Mouse (Mus musculus): ENCODE measurements around the gene Fgf12. TPM values are rescaled to one million over a fixed set of nuclear protein-coding genes. Genes with fewer than 3 reads are reported as not detected.

Gene Fgf12
- polyA plus RNA-seq, 1 experiment from 2014 or later, result 42.6 TPM

DNA sequence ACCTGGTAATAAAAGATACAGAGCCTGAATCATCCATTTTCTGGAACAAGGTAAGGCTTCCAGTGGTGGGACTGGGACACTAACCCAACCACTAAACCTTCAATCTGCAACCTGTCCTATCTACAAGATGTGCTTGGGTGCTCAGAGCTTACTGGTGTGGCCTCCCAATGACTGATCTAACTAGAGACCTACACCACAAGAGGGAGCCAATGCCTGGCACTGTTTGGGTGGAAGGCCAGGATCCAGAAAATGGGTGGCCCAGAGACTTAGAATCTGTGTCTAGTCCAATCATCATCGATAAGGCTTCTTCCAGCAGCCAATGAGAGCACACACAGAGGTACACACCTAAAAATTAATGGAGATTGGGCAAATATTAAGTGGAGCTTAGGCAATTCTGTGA is 414.9 kb downstream of the Fgf12 start:
- Histone ChIP-seq H3K27me3 (ENCODE audit: control insufficient read depth, insufficient read depth, low read length) (no peaks in the 10 kb centered on the region), H3K9me3 (replicated peaks; ENCODE audit: control insufficient read depth, low read length) (no peaks in the 10 kb centered on the region), H3K4me2 (ENCODE audit: low read depth, low read length) (no peak overlapping the region), H3K4me1 (ENCODE audit: control insufficient read depth, insufficient read depth, low read length) (no peaks in the 10 kb centered on the region), H3K36me3 (ENCODE audit: control insufficient read depth, insufficient read depth) (no peaks in the 10 kb centered on the region), H3K4me3 (ENCODE audit: low read length) (no peak overlapping the region), H3K9ac (ENCODE audit: low read length) (no peak overlapping the region), H3K27ac (ENCODE audit: low read length) (no peak overlapping the region)
- no peak for ATAC-seq (replicated peaks; ENCODE audit: extremely low read depth, insufficient read depth, low FRiP score)
- WGBS, result 74% methylated on average over 1 of the region's 1 CpGs

GRCm38 (mm10) chr16:28336700-28337099 is 416.2 kb downstream of the Fgf12 start:
- no peaks in the 10 kb centered on the region for H3K4me1 ChIP-seq (ENCODE audit: control insufficient read depth, insufficient read depth, low read length)
- no peak overlapping the region for H3K27ac ChIP-seq (ENCODE audit: low read length)
- no peak overlapping the region for H3K9ac ChIP-seq (ENCODE audit: low read length)
- no peak overlapping the region for H3K4me2 ChIP-seq (ENCODE audit: low read depth, low read length)
- no peak overlapping the region for H3K4me3 ChIP-seq (ENCODE audit: low read length)
- H3K9me3 ChIP-seq (replicated peaks; ENCODE audit: control insufficient read depth, low read length), result no peaks in the 10 kb centered on the region
- no peaks in the 10 kb centered on the region for H3K27me3 ChIP-seq (ENCODE audit: control insufficient read depth, insufficient read depth, low read length)
- no peaks in the 10 kb centered on the region for H3K36me3 ChIP-seq (ENCODE audit: control insufficient read depth, insufficient read depth)
- 43% methylated on average over 1 of the region's 1 CpGs for WGBS
- no peak for ATAC-seq (replicated peaks; ENCODE audit: extremely low read depth, insufficient read depth, low FRiP score)

GRCm38 (mm10) chr16:28335025-28335424 is 417.8 kb downstream of the Fgf12 start:
- no peak overlapping the region for H3K27ac ChIP-seq (ENCODE audit: low read length)
- no peak overlapping the region for H3K9ac ChIP-seq (ENCODE audit: low read length)
- no peaks in the 10 kb centered on the region for H3K9me3 ChIP-seq (replicated peaks; ENCODE audit: control insufficient read depth, low read length)
- no peak overlapping the region for H3K4me2 ChIP-seq (ENCODE audit: low read depth, low read length)
- H3K27me3 ChIP-seq (ENCODE audit: control insufficient read depth, insufficient read depth, low read length), result no peaks in the 10 kb centered on the region
- no peak overlapping the region for H3K4me3 ChIP-seq (ENCODE audit: low read length)
- no peak for ATAC-seq (replicated peaks; ENCODE audit: extremely low read depth, insufficient read depth, low FRiP score)
- H3K36me3 ChIP-seq (ENCODE audit: control insufficient read depth, insufficient read depth), result no peaks in the 10 kb centered on the region
- H3K4me1 ChIP-seq (ENCODE audit: control insufficient read depth, insufficient read depth, low read length), result no peaks in the 10 kb centered on the region
- 79% methylated on average over 3 of the region's 3 CpGs for WGBS

DNA sequence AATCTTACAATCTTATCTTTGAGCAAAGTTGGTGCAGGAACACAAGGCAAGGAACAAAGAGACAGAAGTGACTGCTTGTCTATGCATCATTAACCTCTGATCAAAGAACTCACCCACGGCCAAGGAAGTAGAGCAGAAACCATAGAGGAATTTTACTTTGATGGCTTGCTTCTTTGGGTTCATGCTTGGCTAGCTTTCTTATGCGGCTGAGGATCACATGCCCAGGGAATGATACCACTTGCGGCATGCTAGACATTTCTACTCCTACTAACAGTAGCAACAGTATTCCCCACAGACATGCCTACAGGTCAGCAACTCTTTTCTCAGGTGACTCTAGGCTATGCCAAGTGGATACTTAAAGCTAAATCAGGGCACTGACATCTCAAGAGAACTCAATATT is 429.3 kb downstream of the Fgf12 start:
- Histone ChIP-seq H3K4me2 (ENCODE audit: low read depth, low read length) (no peak overlapping the region), H3K9me3 (replicated peaks; ENCODE audit: control insufficient read depth, low read length) (no peaks in the 10 kb centered on the region), H3K4me3 (ENCODE audit: low read length) (no peak overlapping the region), H3K27ac (ENCODE audit: low read length) (no peak overlapping the region), H3K27me3 (ENCODE audit: control insufficient read depth, insufficient read depth, low read length) (no peaks in the 10 kb centered on the region), H3K9ac (ENCODE audit: low read length) (no peak overlapping the region), H3K36me3 (ENCODE audit: control insufficient read depth, insufficient read depth) (no peaks in the 10 kb centered on the region), H3K4me1 (ENCODE audit: control insufficient read depth, insufficient read depth, low read length) (no peaks in the 10 kb centered on the region)
- WGBS, result 77% methylated on average over 3 of the region's 3 CpGs
- no peak for ATAC-seq (replicated peaks; ENCODE audit: extremely low read depth, insufficient read depth, low FRiP score)

GRCm38 (mm10) chr16:28311618-28312017 is 441.2 kb downstream of the Fgf12 start:
- 83% methylated on average over 4 of the region's 4 CpGs for WGBS
- Histone ChIP-seq H3K9me3 (replicated peaks; ENCODE audit: control insufficient read depth, low read length) (no peaks in the 10 kb centered on the region), H3K36me3 (ENCODE audit: control insufficient read depth, insufficient read depth) (no peaks in the 10 kb centered on the region), H3K27me3 (ENCODE audit: control insufficient read depth, insufficient read depth, low read length) (no peaks in the 10 kb centered on the region), H3K9ac (ENCODE audit: low read length) (no peak overlapping the region), H3K4me2 (ENCODE audit: low read depth, low read length) (no peak overlapping the region), H3K27ac (ENCODE audit: low read length) (no peak overlapping the region), H3K4me3 (ENCODE audit: low read length) (no peak overlapping the region), H3K4me1 (ENCODE audit: control insufficient read depth, insufficient read depth, low read length) (no peaks in the 10 kb centered on the region)
- no peak for ATAC-seq (replicated peaks; ENCODE audit: extremely low read depth, insufficient read depth, low FRiP score)

DNA sequence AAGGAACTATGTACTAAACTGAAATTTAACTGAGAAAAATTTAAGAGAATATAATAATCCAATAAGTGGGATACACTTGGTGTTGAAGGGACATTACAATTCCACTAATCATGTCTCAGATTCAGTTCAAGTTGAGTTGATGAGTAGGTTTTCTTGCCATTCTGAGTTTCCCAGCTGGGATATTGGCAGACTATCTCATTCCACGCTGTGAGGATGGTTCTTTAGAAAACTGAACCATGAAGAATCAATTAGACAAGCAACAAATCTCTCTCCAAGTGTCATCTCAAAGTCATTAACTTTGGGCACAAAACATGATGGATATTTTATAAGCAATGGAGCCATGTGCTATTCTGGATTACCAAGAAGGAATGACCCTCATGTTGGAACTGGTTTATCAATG is 449.0 kb downstream of the Fgf12 start:
- Histone ChIP-seq H3K9ac (ENCODE audit: low read length) (no peak overlapping the region), H3K4me2 (ENCODE audit: low read depth, low read length) (no peak overlapping the region), H3K27me3 (ENCODE audit: control insufficient read depth, insufficient read depth, low read length) (no peaks in the 10 kb centered on the region), H3K4me1 (ENCODE audit: control insufficient read depth, insufficient read depth, low read length) (no peaks in the 10 kb centered on the region), H3K36me3 (ENCODE audit: control insufficient read depth, insufficient read depth) (no peaks in the 10 kb centered on the region), H3K27ac (ENCODE audit: low read length) (no peak overlapping the region), H3K9me3 (replicated peaks; ENCODE audit: control insufficient read depth, low read length) (no peaks in the 10 kb centered on the region), H3K4me3 (ENCODE audit: low read length) (no peak overlapping the region)
- 41% methylated on average over 1 of the region's 1 CpGs for WGBS
- no peak for ATAC-seq (replicated peaks; ENCODE audit: extremely low read depth, insufficient read depth, low FRiP score)

DNA sequence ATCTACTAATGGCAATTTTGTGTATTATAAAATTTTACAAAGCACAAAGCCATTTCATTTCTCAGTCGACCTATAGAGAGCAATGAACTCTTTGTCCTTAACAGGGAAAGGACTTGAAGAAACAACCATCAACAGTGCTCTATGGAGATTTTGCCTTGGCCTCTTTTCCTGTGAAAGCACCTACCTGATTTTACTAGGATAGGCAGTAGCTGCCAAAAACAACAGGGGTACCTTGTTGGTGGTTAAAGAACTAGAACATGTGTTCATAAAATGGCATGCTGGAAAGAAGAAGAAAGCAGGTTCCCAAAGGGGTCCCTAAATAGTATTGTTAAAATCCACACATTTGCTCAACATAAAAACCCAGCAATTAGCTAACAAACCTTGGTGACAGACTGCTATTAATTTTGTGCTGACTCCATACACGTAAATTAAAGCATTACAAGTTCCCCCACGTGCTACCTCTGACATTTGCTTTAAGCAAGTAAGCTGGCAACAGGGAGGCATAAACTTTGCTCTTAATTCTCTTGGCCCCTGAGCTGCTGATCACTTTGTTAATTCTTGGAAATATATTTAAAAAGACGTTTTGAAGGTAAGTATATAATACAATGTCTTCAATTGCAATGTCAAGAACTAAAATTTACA is 463.1 kb downstream of the Fgf12 start:
- Histone ChIP-seq H3K4me2 (ENCODE audit: low read depth, low read length) (no peak overlapping the region), H3K4me3 (ENCODE audit: low read length) (no peak overlapping the region), H3K27me3 (ENCODE audit: control insufficient read depth, insufficient read depth, low read length) (no peaks in the 10 kb centered on the region), H3K36me3 (ENCODE audit: control insufficient read depth, insufficient read depth) (no peaks in the 10 kb centered on the region), H3K9ac (ENCODE audit: low read length) (no peak overlapping the region), H3K4me1 (ENCODE audit: control insufficient read depth, insufficient read depth, low read length) (no peaks in the 10 kb centered on the region), H3K27ac (ENCODE audit: low read length) (no peak overlapping the region), H3K9me3 (replicated peaks; ENCODE audit: control insufficient read depth, low read length) (no peaks in the 10 kb centered on the region)
- WGBS, result 62% methylated on average over 4 of the region's 4 CpGs
- no peak for ATAC-seq (replicated peaks; ENCODE audit: extremely low read depth, insufficient read depth, low FRiP score)

DNA sequence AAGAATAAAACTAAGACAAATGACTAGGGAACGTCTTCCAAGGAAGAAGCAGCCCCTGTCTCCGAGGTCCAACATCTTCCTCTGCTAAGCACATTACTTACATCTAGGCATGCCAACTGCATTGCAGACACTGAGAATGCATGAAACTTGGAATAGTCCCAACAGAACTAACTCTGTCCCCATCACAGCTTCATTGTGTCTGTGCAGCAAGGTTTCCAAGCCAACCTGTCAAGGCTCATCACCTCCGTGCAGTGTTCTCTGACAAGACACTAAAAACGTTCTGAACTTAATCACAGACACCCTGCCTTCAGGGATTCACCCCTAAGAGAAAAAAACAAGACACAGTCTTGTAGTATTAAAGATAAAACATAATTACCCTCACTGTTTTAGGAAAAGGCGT is 495.0 kb downstream of the Fgf12 start:
- H3K4me2 ChIP-seq (ENCODE audit: low read depth, low read length), result no peak overlapping the region
- 60% methylated on average over 5 of the region's 5 CpGs for WGBS
- H3K36me3 ChIP-seq (ENCODE audit: control insufficient read depth, insufficient read depth), result no peaks in the 10 kb centered on the region
- H3K9me3 ChIP-seq (replicated peaks; ENCODE audit: control insufficient read depth, low read length), result no peaks in the 10 kb centered on the region
- H3K4me3 ChIP-seq (ENCODE audit: low read length), result no peak overlapping the region
- H3K27ac ChIP-seq (ENCODE audit: low read length), result no peak overlapping the region
- no peak for ATAC-seq (replicated peaks; ENCODE audit: extremely low read depth, insufficient read depth, low FRiP score)
- H3K4me1 ChIP-seq (ENCODE audit: control insufficient read depth, insufficient read depth, low read length), result no peaks in the 10 kb centered on the region
- no peak overlapping the region for H3K9ac ChIP-seq (ENCODE audit: low read length)
- H3K27me3 ChIP-seq (ENCODE audit: control insufficient read depth, insufficient read depth, low read length), result no peaks in the 10 kb centered on the region

- Histone ChIP-seq H3K27me3 (ENCODE audit: control insufficient read depth, insufficient read depth, low read length) (no peaks in the 10 kb centered on the region), H3K4me2 (ENCODE audit: low read depth, low read length) (no peak overlapping the region), H3K4me3 (ENCODE audit: low read length) (no peak overlapping the region), H3K36me3 (ENCODE audit: control insufficient read depth, insufficient read depth) (no peaks in the 10 kb centered on the region), H3K9me3 (replicated peaks; ENCODE audit: control insufficient read depth, low read length) (no peaks in the 10 kb centered on the region), H3K4me1 (ENCODE audit: control insufficient read depth, insufficient read depth, low read length) (no peaks in the 10 kb centered on the region), H3K27ac (ENCODE audit: low read length) (no peak overlapping the region), H3K9ac (ENCODE audit: low read length) (no peak overlapping the region)
- ATAC-seq (replicated peaks; ENCODE audit: extremely low read depth, insufficient read depth, low FRiP score), result no peak
- WGBS, result 80% methylated on average over 4 of the region's 4 CpGs
Measured at GRCm38 (mm10) chr16:28254303-28254702, 498.6 kb downstream of the Fgf12 start.

All from heart, embryonic 16.5 days (tissue).